Mouse (Mus musculus): ENCODE measurements around the gene Ifnb1. TPM values are rescaled to one million over a fixed set of nuclear protein-coding genes. Genes with fewer than 3 reads are reported as not detected.
"Not testable (repeated sequence)": the region's sequence is repeated elsewhere in the genome, so short reads cannot be mapped to it uniquely, and the experiment has no call there.

Gene Ifnb1
- total RNA-seq (2014; rRNA removed) (not detected in 2 replicates), polyA plus RNA-seq (2015; fragmentation: Nextera tagmentation; extraction: Ambion mirVana) (not detected in 2 replicates)

- Histone ChIP-seq H3K27ac (ENCODE audit: low read depth, low read length) (no peak within 1 kb of the TSS), H3K4me1 (ENCODE audit: insufficient read depth, low read length) (no peaks in the 10 kb centered on the region), H3K9me3 (ENCODE audit: low read length) (no peaks in the 10 kb centered on the region), H3K4me3 (ENCODE audit: low read depth, low read length) (no peak within 1 kb of the TSS), H3K36me3 (ENCODE audit: insufficient read depth, low read length) (no peaks in the 10 kb centered on the region), H3K4me2 (ENCODE audit: low read depth, low read length, poor library complexity, severe bottlenecking) (no peak within 1 kb of the TSS), H3K27me3 (ENCODE audit: insufficient read depth, low read length) (no peaks in the 10 kb centered on the region), H3K9ac (replicated peaks; ENCODE audit: low read length, poor library complexity, severe bottlenecking) (no peak within 1 kb of the TSS)
- DNase-seq (ENCODE audit: low spot score) (no peak), ATAC-seq (ENCODE audit: low FRiP score) (no peak)
- no peak for TF ChIP-seq CTCF (IDR thresholded peaks at IDR 0.05)
- 89% methylated on average over 4 of the region's 4 CpGs for WGBS
Measured at GRCm38 (mm10) chr4:88522674-88523073, at the start of gene Ifnb1. Gene Ifnb1 (minus strand): TSS chr4:88522774.

DNA sequence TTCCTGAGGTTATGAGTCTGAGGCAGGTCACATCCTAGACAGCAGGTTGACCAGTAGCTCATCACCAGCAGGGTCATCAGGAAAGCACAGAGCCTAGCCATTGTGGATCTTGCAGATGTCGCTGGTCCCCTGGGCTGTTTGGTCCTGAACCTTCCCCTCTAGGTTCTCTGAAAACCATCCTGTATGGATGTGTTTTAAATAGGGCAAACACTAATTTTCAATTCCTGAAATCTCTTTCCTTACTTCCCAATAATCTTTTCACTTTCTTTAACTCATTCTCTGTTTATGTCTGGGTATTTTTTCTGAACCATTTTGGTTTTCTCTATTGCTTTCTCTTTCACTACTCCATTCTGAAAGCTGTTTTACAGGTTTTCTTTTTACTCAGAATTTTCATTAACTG, 49.1 kb upstream of the Ifnb1 start, which contains the start of gene Ifna14:
Gene Ifna14 (minus strand): TSS at position 101 of the 400 bp plus-strand sequence.
- 71% methylated on average over 1 of the region's 1 CpGs for WGBS
- Histone ChIP-seq H3K4me3 (ENCODE audit: low read depth, low read length) (no peak within 1 kb of the TSS), H3K27me3 (ENCODE audit: insufficient read depth, low read length) (no peaks in the 10 kb centered on the region), H3K4me2 (ENCODE audit: low read depth, low read length, poor library complexity, severe bottlenecking) (no peak within 1 kb of the TSS), H3K27ac (ENCODE audit: low read depth, low read length) (no peak within 1 kb of the TSS), H3K9ac (replicated peaks; ENCODE audit: low read length, poor library complexity, severe bottlenecking) (no peak within 1 kb of the TSS), H3K4me1 (ENCODE audit: insufficient read depth, low read length) (no peaks in the 10 kb centered on the region), H3K9me3 (ENCODE audit: low read length) (no peaks in the 10 kb centered on the region), H3K36me3 (ENCODE audit: insufficient read depth, low read length) (no peaks in the 10 kb centered on the region)
- no peak for TF ChIP-seq CTCF (IDR thresholded peaks at IDR 0.05)
- no peak for DNase-seq (ENCODE audit: low spot score)
- ATAC-seq (ENCODE audit: low FRiP score): no peak

DNA sequence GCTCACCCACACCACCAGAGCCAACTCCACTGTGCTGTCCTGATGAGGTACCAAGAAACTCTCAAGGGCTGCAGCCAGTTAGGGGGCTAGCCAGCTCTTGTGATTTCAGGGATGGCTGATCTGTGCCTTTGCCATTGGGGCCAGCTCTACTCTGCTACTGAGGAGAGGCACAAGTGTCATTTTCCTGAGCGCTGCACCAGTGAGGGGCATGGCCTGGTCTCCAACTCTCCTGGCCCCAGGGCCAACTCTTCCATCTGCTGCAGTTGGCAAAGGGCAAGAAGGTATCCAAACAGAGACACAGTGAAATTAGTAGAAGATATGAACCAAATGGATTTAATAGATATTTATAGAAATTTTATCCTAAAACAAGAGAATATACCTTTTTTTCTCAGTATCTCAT, 39.2 kb upstream of the Ifnb1 start:
- ATAC-seq (ENCODE audit: low FRiP score) (no peak), DNase-seq (ENCODE audit: low spot score) (no peak)
- H3K27me3 ChIP-seq (ENCODE audit: insufficient read depth, low read length): no peaks in the 10 kb centered on the region
- TF ChIP-seq CTCF (IDR thresholded peaks at IDR 0.05): no peak
- 96% methylated on average over 1 of the region's 1 CpGs for WGBS
- H3K4me2 ChIP-seq (ENCODE audit: low read depth, low read length, poor library complexity, severe bottlenecking): no peak overlapping the region
- no peaks in the 10 kb centered on the region for H3K36me3 ChIP-seq (ENCODE audit: insufficient read depth, low read length)
- no peak overlapping the region for H3K27ac ChIP-seq (ENCODE audit: low read depth, low read length)
- H3K9me3 ChIP-seq (ENCODE audit: low read length): no peaks in the 10 kb centered on the region
- no peaks in the 10 kb centered on the region for H3K4me1 ChIP-seq (ENCODE audit: insufficient read depth, low read length)
- no peak overlapping the region for H3K9ac ChIP-seq (replicated peaks; ENCODE audit: low read length, poor library complexity, severe bottlenecking)
- H3K4me3 ChIP-seq (ENCODE audit: low read depth, low read length): no peak overlapping the region

GRCm38 (mm10) chr4:88558145-88558544, 35.6 kb upstream of the Ifnb1 start, which contains the start of gene Ifna15:
Gene Ifna15 (minus strand): TSS chr4:88558245.
- not testable (repeated sequence) for ATAC-seq (ENCODE audit: low FRiP score); H3K27ac ChIP-seq (ENCODE audit: low read depth, low read length); H3K9me3 ChIP-seq (ENCODE audit: low read length)

DNA sequence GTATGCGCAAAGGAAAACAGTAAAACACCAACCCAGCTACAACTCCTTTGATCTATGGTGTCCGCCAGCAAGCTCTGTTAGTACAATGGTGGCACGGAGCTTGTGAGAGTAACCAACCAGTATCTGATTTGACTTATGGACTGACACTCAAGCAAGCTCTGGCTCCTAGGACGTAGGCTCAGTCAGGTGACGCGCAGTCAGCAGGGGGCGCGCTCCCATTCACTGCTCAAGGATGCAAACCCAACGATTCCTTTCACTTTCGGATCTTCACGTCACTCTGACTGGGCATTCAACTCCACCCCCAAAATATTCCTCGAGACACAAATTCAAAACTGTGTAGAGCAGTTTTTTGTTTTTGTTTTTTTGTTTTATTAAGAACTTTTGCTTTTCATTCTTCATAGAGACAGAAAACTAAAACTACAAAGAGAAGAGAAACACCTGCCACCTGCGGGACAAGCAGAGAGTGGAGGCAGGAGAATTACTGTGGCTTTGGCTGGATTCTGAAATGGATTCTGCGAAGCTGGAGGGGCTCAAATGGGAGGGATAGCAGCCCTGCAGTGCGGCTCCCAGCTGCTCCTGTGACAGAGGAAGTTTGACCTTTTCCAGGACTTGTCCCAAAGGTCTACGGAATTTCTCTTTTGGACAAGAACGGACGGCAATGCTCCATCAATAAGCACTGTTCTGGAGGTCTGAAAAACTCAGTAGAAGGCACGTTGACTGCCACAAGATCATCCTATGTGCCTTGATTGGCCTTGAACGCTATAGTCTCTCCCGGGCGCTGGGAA, 27.8 kb upstream of the Ifnb1 start:
- no peaks in the 10 kb centered on the region for H3K4me1 ChIP-seq (ENCODE audit: insufficient read depth, low read length)
- ATAC-seq (ENCODE audit: low FRiP score) (0 out of 2 replicates have a peak, but pooled peaks have one; percentile 38), DNase-seq (ENCODE audit: low spot score) (peak; percentile 71)
- no peaks in the 10 kb centered on the region for H3K27me3 ChIP-seq (ENCODE audit: insufficient read depth, low read length)
- no peaks in the 10 kb centered on the region for H3K9me3 ChIP-seq (ENCODE audit: low read length)
- peak overlapping the region; percentile 24 for H3K4me3 ChIP-seq (ENCODE audit: low read depth, low read length)
- H3K36me3 ChIP-seq (ENCODE audit: insufficient read depth, low read length): no peaks in the 10 kb centered on the region
- no peak overlapping the region for H3K9ac ChIP-seq (replicated peaks; ENCODE audit: low read length, poor library complexity, severe bottlenecking)
- H3K27ac ChIP-seq (ENCODE audit: low read depth, low read length): no peak overlapping the region
- H3K4me2 ChIP-seq (ENCODE audit: low read depth, low read length, poor library complexity, severe bottlenecking): peak overlapping the region; percentile 43
- TF ChIP-seq CTCF (IDR thresholded peaks at IDR 0.05): peak; percentile 70
- 38% methylated on average over 22 of the region's 22 CpGs for WGBS

More at GRCm38 (mm10) chr4:88558145-88558544, 35.6 kb upstream of the Ifnb1 start, which contains the start of gene Ifna15:
- not testable (repeated sequence) for H3K27me3 ChIP-seq (ENCODE audit: insufficient read depth, low read length); H3K9ac ChIP-seq (replicated peaks; ENCODE audit: low read length, poor library complexity, severe bottlenecking); H3K4me1 ChIP-seq (ENCODE audit: insufficient read depth, low read length); H3K4me3 ChIP-seq (ENCODE audit: low read depth, low read length); H3K36me3 ChIP-seq (ENCODE audit: insufficient read depth, low read length); H3K4me2 ChIP-seq (ENCODE audit: low read depth, low read length, poor library complexity, severe bottlenecking); DNase-seq (ENCODE audit: low spot score)

- WGBS: 91% methylated on average over 1 of the region's 1 CpGs
- no peak for ATAC-seq (ENCODE audit: low FRiP score)
Measured at GRCm38 (mm10) chr4:88547986-88548385, 25.4 kb upstream of the Ifnb1 start.

More at GRCm38 (mm10) chr4:88547986-88548385, 25.4 kb upstream of the Ifnb1 start:
- H3K9me3 ChIP-seq (ENCODE audit: low read length): no peaks in the 10 kb centered on the region
- no peak overlapping the region for H3K9ac ChIP-seq (replicated peaks; ENCODE audit: low read length, poor library complexity, severe bottlenecking)
- H3K27ac ChIP-seq (ENCODE audit: low read depth, low read length): no peak overlapping the region
- H3K27me3 ChIP-seq (ENCODE audit: insufficient read depth, low read length): no peaks in the 10 kb centered on the region
- H3K4me2 ChIP-seq (ENCODE audit: low read depth, low read length, poor library complexity, severe bottlenecking): no peak overlapping the region
- no peak overlapping the region for H3K4me3 ChIP-seq (ENCODE audit: low read depth, low read length)
- H3K4me1 ChIP-seq (ENCODE audit: insufficient read depth, low read length): no peaks in the 10 kb centered on the region
- no peak for DNase-seq (ENCODE audit: low spot score)
- TF ChIP-seq CTCF (IDR thresholded peaks at IDR 0.05): no peak
- no peaks in the 10 kb centered on the region for H3K36me3 ChIP-seq (ENCODE audit: insufficient read depth, low read length)

Data from midbrain, postnatal 0 days (tissue).